Mouse (Mus musculus) myocyte (in vitro differentiated cells): Measurements from ENCODE around the gene Wwc1. TPM values are rescaled to one million over a fixed set of nuclear protein-coding genes. Genes with fewer than 3 reads are reported as not detected.
A peak's percentile ranks its signal among the peaks of the same experiment; 100 is the strongest.

Experiments used
- H3K27me3 ChIP-seq: one replicate; pipeline ENCODE4 v1.6.1; 2011; ENCODE audit not compliant: control insufficient read depth, insufficient read depth, insufficient read length
- H3K36me3 ChIP-seq: one replicate; pipeline ENCODE4 v1.6.1; 2011; ENCODE audit not compliant: control insufficient read depth, insufficient read depth
- H3K4me2 ChIP-seq: one replicate; pipeline ENCODE4 v1.6.1; 2011; ENCODE audit warnings: low read depth, control low read depth
- H3K4me3 ChIP-seq: one replicate; pipeline ENCODE4 v1.5.1; 2011; ENCODE audit warnings: mild to moderate bottlenecking, control low read depth, moderate library complexity
- H3K79me2 ChIP-seq: one replicate; pipeline ENCODE4 v1.6.1; 2011; ENCODE audit not compliant: control insufficient read depth, insufficient read depth
- H3ac ChIP-seq: one replicate; pipeline ENCODE4 v1.6.1; 2011; ENCODE audit not compliant: control insufficient read depth, insufficient read length
- CEBPB ChIP-seq: IDR thresholded peaks from 2 replicates; pipeline ENCODE4 v1.6.1; 2011; ENCODE audit warnings: mild to moderate bottlenecking, moderate library complexity; ENCODE audit not compliant: poor library complexity, insufficient read depth, severe bottlenecking
- E2F4 ChIP-seq: IDR thresholded peaks from one replicate; pipeline ENCODE4 v1.6.1; 2011; ENCODE audit warnings: mild to moderate bottlenecking, control low read depth, moderate library complexity; ENCODE audit not compliant: insufficient read depth
- MAX ChIP-seq: IDR thresholded peaks from one replicate; pipeline ENCODE4 v1.6.1; 2011; ENCODE audit warnings: low read depth, mild to moderate bottlenecking, control low read depth
- MYOD1 ChIP-seq, 3 experiments: IDR thresholded peaks; one replicate each; pipeline ENCODE4 v1.6.1; 2011; ENCODE audit warnings: control low read depth in 2 of 3, low read depth in 2 of 3, mild to moderate bottlenecking in 2 of 3, moderate library complexity in 1 of 3; ENCODE audit not compliant: insufficient read length in 2 of 3, control insufficient read depth in 1 of 3
- MYOG ChIP-seq, 3 experiments: IDR thresholded peaks; one replicate each; pipeline ENCODE4 v1.6.1; 2011; ENCODE audit warnings: control low read depth in 2 of 3, low read depth in 2 of 3, mild to moderate bottlenecking in 2 of 3; ENCODE audit not compliant: insufficient read length in 2 of 3, control insufficient read depth in 1 of 3, insufficient read depth in 1 of 3
- POLR2A ChIP-seq: IDR thresholded peaks from one replicate; pipeline ENCODE4 v1.6.1; 2011; ENCODE audit warnings: low read depth, mild to moderate bottlenecking, control low read depth, moderate library complexity; ENCODE audit not compliant: insufficient read length
- POLR2AphosphoS2 ChIP-seq: IDR thresholded peaks from one replicate; pipeline ENCODE4 v1.6.1; 2011; ENCODE audit warnings: low read depth, control low read depth; ENCODE audit not compliant: insufficient read length
- REST ChIP-seq: IDR thresholded peaks from one replicate; pipeline ENCODE4 v1.6.1; 2011; ENCODE audit warnings: mild to moderate bottlenecking, control low read depth, moderate library complexity; ENCODE audit not compliant: insufficient read depth, insufficient read length
- SRF ChIP-seq: IDR thresholded peaks from one replicate; pipeline ENCODE4 v1.6.1; 2011; ENCODE audit warnings: low read depth; ENCODE audit not compliant: control insufficient read depth, insufficient read length
- TCF12 ChIP-seq: IDR thresholded peaks from one replicate; pipeline ENCODE4 v1.6.1; 2011; ENCODE audit warnings: mild to moderate bottlenecking, control low read depth; ENCODE audit not compliant: poor library complexity, insufficient read depth, severe bottlenecking
- TCF3 ChIP-seq: IDR thresholded peaks from one replicate; pipeline ENCODE4 v1.6.1; 2011; ENCODE audit warnings: low read depth, control low read depth; ENCODE audit not compliant: insufficient read length
- USF1 ChIP-seq: IDR thresholded peaks from one replicate; pipeline ENCODE4 v1.6.1; 2011; ENCODE audit warnings: low read depth, mild to moderate bottlenecking, control low read depth, moderate library complexity
- polyA plus RNA-seq: library from polyadenylated mRNA; unstranded; fragments of >200 nt; fragmentation: generic; extraction: Trizol; gene quantifications from one replicate; pipeline ENCODE4 v1.2.1, GENCODE M21; 2012; ENCODE audit warnings: missing spikeins

Gene Wwc1
- polyA plus RNA-seq, 1 experiment: 1.2 TPM

DNA sequence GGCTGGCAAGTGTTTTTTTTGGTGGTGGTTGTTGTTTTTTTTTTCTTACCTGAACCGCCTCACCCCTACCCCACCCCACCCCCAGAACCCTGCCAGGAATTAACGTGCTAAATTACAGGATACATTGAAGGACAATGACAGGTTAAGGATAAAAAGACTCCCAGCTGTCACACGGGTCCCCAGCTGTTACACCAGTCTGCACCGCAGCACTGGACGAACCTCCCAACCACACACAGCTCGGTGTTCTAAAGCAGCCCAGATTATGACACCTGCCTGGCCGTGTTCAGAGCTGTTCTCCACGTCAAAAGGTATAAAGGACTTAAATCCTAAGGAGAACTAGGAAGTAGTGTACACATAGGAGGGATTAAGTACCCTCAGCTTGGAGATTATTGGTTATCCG lies 88.0 kb downstream of the Wwc1 start:
- H3K4me3 ChIP-seq: no peak overlapping the region
- no peaks in the 10 kb centered on the region for H3K36me3 ChIP-seq
- H3K27me3 ChIP-seq: no peaks in the 10 kb centered on the region
- H3K4me2 ChIP-seq: no peak overlapping the region
- no peak overlapping the region for H3ac ChIP-seq
- no peaks in the 10 kb centered on the region for H3K79me2 ChIP-seq
- TF ChIP-seq TCF12 (peak; percentile 15), POLR2A (no peak), USF1 (no peak), MAX (no peak), MYOG (IDR thresholded peaks at IDR 0.05; ENCODE audit: control insufficient read depth in 1 of 3, insufficient read depth in 1 of 3, insufficient read length in 2 of 3, low read depth in 2 of 3) (peak in 2 of 3 experiments; percentile 61 to 64), SRF (no peak), POLR2AphosphoS2 (no peak), MYOD1 (IDR thresholded peaks at IDR 0.05; ENCODE audit: control insufficient read depth in 1 of 3, insufficient read length in 2 of 3, low read depth in 2 of 3) (peak in 2 of 3 experiments; percentile 46 to 72)

DNA sequence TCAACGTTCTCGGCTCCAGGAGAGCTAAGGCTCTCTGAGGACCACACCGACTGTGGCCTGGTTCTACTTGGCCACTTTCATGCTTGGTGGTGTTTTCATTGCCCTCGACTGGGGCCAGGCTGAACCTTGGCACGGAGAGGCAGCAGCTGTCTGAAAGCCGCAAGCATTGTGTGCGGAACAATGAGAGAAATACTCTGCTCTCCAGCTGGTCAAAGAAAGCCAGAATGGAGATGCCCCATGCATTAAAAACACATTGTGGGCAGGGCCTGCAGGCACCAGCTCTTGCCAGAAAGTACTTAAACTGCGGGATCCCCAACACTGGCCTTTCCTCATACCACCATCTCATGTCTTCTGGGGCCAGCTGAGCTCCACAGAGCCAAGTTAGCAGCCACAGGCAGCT lies 91.5 kb downstream of the Wwc1 start:
- Histone ChIP-seq H3K27me3 (no peaks in the 10 kb centered on the region), H3ac (no peak overlapping the region), H3K4me3 (no peak overlapping the region), H3K79me2 (no peaks in the 10 kb centered on the region), H3K4me2 (no peak overlapping the region), H3K36me3 (no peaks in the 10 kb centered on the region)
- no peak for TF ChIP-seq REST
- TF ChIP-seq MYOD1 (IDR thresholded peaks at IDR 0.05; ENCODE audit: control insufficient read depth in 1 of 3, insufficient read length in 2 of 3, low read depth in 2 of 3): peak in 1 of 3 experiments; percentile 0
- peak in 1 of 3 experiments; percentile 37 for TF ChIP-seq MYOG (IDR thresholded peaks at IDR 0.05; ENCODE audit: control insufficient read depth in 1 of 3, insufficient read depth in 1 of 3, insufficient read length in 2 of 3, low read depth in 2 of 3)
- TF ChIP-seq USF1: no peak

DNA sequence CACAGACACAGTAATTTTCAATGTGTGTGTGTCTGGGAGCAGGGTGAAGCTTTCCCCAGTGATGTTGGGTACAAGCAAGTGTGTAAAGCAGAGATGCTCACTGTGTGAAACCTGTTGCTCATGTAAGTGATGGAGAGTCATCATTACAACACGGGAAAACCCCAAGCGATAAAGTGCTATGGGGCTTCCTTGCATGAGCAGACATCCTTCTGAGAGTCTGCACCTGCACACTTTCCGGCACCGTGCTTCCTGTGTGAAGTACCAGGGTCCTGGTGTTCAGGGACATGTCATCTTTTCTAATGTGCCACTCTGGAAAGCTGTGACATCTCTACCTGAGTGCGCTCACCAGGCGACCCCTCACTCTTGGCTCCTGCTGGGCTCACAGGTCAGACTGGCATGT lies 97.5 kb downstream of the Wwc1 start:
- no peaks in the 10 kb centered on the region for H3K79me2 ChIP-seq
- no peak overlapping the region for H3ac ChIP-seq
- H3K4me2 ChIP-seq: no peak overlapping the region
- H3K36me3 ChIP-seq: no peaks in the 10 kb centered on the region
- no peaks in the 10 kb centered on the region for H3K27me3 ChIP-seq
- H3K4me3 ChIP-seq: no peak overlapping the region
- TF ChIP-seq TCF12 (no peak), POLR2AphosphoS2 (no peak), MYOG (IDR thresholded peaks at IDR 0.05; ENCODE audit: control insufficient read depth in 1 of 3, insufficient read depth in 1 of 3, insufficient read length in 2 of 3, low read depth in 2 of 3) (no peak), E2F4 (no peak), POLR2A (no peak), SRF (no peak), MYOD1 (IDR thresholded peaks at IDR 0.05; ENCODE audit: control insufficient read depth in 1 of 3, insufficient read length in 2 of 3, low read depth in 2 of 3) (no peak), MAX (no peak), REST (no peak), USF1 (no peak), TCF3 (no peak), CEBPB (no peak)

DNA sequence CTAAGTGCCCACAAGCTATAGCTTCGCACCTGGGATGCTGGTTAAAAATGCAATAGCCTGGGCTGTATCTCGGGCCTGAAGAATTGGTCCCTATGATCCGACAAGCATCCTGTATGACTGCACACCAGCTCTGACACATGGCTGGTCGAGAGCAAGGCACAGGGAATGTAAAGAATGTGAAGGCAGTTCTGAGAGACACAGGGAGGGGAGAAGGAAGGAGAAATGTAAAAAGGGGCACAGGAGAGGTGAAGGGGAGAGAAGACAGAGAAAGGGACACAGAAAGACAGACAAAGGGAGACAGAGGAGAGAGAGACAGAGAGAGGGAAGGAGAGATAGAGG lies 101.8 kb downstream of the Wwc1 start:
- Histone ChIP-seq H3ac (no peak overlapping the region), H3K27me3 (no peaks in the 10 kb centered on the region), H3K79me2 (no peaks in the 10 kb centered on the region), H3K4me3 (no peak overlapping the region), H3K4me2 (peak overlapping the region; percentile 60), H3K36me3 (no peaks in the 10 kb centered on the region)
- TF ChIP-seq SRF: no peak
- TF ChIP-seq REST: no peak
- TF ChIP-seq CEBPB: no peak
- TF ChIP-seq USF1: no peak
- no peak for TF ChIP-seq MYOG (IDR thresholded peaks at IDR 0.05; ENCODE audit: control insufficient read depth in 1 of 3, insufficient read depth in 1 of 3, insufficient read length in 2 of 3, low read depth in 2 of 3)
- TF ChIP-seq MAX: no peak
- TF ChIP-seq POLR2A: no peak
- TF ChIP-seq MYOD1 (IDR thresholded peaks at IDR 0.05; ENCODE audit: control insufficient read depth in 1 of 3, insufficient read length in 2 of 3, low read depth in 2 of 3): no peak
- TF ChIP-seq TCF3: no peak
- TF ChIP-seq TCF12: no peak
- no peak for TF ChIP-seq POLR2AphosphoS2
- TF ChIP-seq E2F4: no peak

DNA sequence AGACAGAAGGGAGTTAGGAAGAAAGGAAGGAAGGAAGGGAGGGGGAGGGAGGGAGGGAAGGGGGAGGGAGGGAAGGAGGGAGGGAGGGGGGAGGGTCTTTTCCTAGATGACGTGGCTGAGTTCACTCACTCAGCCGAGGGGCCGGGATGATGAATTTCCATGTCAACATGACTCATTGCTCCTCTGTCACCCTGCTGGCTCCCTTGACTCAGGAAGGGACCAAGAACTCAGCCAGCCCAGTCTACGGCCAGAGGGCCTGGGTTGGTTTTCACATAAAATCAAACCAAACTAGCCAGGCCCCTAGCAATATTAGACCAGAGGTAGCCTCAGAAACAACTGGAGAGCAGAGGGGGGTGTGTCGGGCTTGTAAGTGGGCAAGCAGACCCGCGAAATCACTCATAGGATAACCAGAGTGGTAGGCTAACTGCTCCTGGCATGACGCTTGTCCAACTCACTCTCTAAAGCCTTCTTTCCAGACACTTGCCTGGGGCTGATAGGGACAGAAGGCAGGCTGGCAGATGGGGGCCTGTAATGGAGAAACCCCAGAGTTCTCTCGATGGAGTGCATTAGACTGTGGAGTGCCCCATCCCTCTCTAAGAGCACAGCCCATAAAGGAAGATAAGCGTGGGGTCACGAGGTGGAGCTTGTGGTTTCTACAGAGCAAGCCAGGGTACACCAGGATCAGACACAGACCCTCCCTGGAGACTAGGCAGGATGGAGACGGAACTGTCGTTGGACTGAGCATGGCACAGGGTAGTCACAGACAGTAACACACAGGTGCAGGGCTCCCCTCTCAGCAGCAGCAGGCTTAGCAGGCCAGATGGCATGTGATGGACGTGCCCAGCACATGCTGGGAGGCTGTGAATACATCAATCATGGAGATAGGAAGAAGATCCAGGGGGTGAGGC lies 102.4 kb downstream of the Wwc1 start:
- Histone ChIP-seq H3K4me2 (peak overlapping the region; percentile 60), H3K4me3 (no peak overlapping the region), H3K27me3 (no peaks in the 10 kb centered on the region), H3K79me2 (no peaks in the 10 kb centered on the region), H3K36me3 (no peaks in the 10 kb centered on the region), H3ac (no peak overlapping the region)
- TF ChIP-seq TCF12 (no peak), E2F4 (no peak), USF1 (no peak)
